Mouse (Mus musculus): ENCODE data around the gene Camk1d. TPM values are rescaled to one million over a fixed set of nuclear protein-coding genes. Genes with fewer than 3 reads are reported as not detected.

The Camk1d gene
- polyA plus RNA-seq (2015; fragmentation: Nextera tagmentation; extraction: Ambion mirVana) = 2.4 and 3.0 TPM in 2 replicates

- under 1% methylated on average over 73 of the region's 80 CpGs for WGBS
- Histone ChIP-seq H3K27me3 (peaks cover 21% of the 10 kb centered on the region), H3K9ac (peak within 1 kb of the TSS; percentile 58), H3K27ac (peak within 1 kb of the TSS; percentile 49), H3K4me1 (replicated peaks) (peaks cover 15% of the 10 kb centered on the region), H3K36me3 (no peaks in the 10 kb centered on the region), H3K4me3 (peak within 1 kb of the TSS; percentile 74), H3K9me3 (replicated peaks) (no peaks in the 10 kb centered on the region), H3K4me2 (peak within 1 kb of the TSS; percentile 100)
- ATAC-seq (replicated peaks; ENCODE audit: insufficient number of reproducible peaks, insufficient read depth, low FRiP score, low read depth) = peak; percentile 76
Observed at GRCm38 (mm10) chr2:5714211-5715053, at the start of gene Camk1d. Gene Camk1d (minus strand): TSS chr2:5714515.

- Histone ChIP-seq H3K4me3 (no peak overlapping the region), H3K27ac (no peak overlapping the region), H3K9ac (no peak overlapping the region), H3K36me3 (no peaks in the 10 kb centered on the region), H3K4me1 (replicated peaks) (no peaks in the 10 kb centered on the region), H3K4me2 (no peak overlapping the region), H3K27me3 (no peaks in the 10 kb centered on the region), H3K9me3 (replicated peaks) (no peaks in the 10 kb centered on the region; the same call in 1 of the 2 replicates)
- 87% methylated on average over 3 of the region's 3 CpGs for WGBS
- ATAC-seq (replicated peaks; ENCODE audit: insufficient number of reproducible peaks, insufficient read depth, low FRiP score, low read depth) = no peak
Observed at GRCm38 (mm10) chr2:5762031-5762430, 47.7 kb upstream of the Camk1d start.

- WGBS = 89% methylated on average over 8 of the region's 8 CpGs
- ATAC-seq (replicated peaks; ENCODE audit: insufficient number of reproducible peaks, insufficient read depth, low FRiP score, low read depth) = no peak
- no peak overlapping the region for H3K27ac ChIP-seq
Observed at GRCm38 (mm10) chr2:5760479-5761008, 46.2 kb upstream of the Camk1d start.

GRCm38 (mm10) chr2:5758569-5758968 lies 44.3 kb upstream of the Camk1d start:
- H3K4me2 ChIP-seq = no peak overlapping the region
- no peak overlapping the region for H3K4me3 ChIP-seq
- no peak overlapping the region for H3K27ac ChIP-seq
- H3K9ac ChIP-seq = no peak overlapping the region
- no peaks in the 10 kb centered on the region for H3K36me3 ChIP-seq
- WGBS = 83% methylated on average over 2 of the region's 2 CpGs
- ATAC-seq (replicated peaks; ENCODE audit: insufficient number of reproducible peaks, insufficient read depth, low FRiP score, low read depth) = no peak
- H3K27me3 ChIP-seq = no peaks in the 10 kb centered on the region
- no peaks in the 10 kb centered on the region for H3K4me1 ChIP-seq (replicated peaks)
- H3K9me3 ChIP-seq (replicated peaks) = no peaks in the 10 kb centered on the region; the same call in 1 of the 2 replicates

More at GRCm38 (mm10) chr2:5760479-5761008, 46.2 kb upstream of the Camk1d start:
- Histone ChIP-seq H3K4me1 (replicated peaks) (no peaks in the 10 kb centered on the region), H3K9me3 (replicated peaks) (no peaks in the 10 kb centered on the region; the same call in 1 of the 2 replicates), H3K36me3 (no peaks in the 10 kb centered on the region), H3K4me2 (no peak overlapping the region), H3K4me3 (no peak overlapping the region), H3K9ac (no peak overlapping the region), H3K27me3 (no peaks in the 10 kb centered on the region)

- Histone ChIP-seq H3K9ac (no peak overlapping the region), H3K27me3 (no peaks in the 10 kb centered on the region), H3K9me3 (replicated peaks) (no peaks in the 10 kb centered on the region), H3K4me3 (no peak overlapping the region), H3K27ac (no peak overlapping the region), H3K4me2 (no peak overlapping the region), H3K36me3 (no peaks in the 10 kb centered on the region), H3K4me1 (replicated peaks) (no peaks in the 10 kb centered on the region)
- no peak for ATAC-seq (replicated peaks; ENCODE audit: insufficient number of reproducible peaks, insufficient read depth, low FRiP score, low read depth)
- WGBS = 86% methylated on average over 3 of the region's 3 CpGs
Observed at GRCm38 (mm10) chr2:5750872-5751271, 36.6 kb upstream of the Camk1d start.

GRCm38 (mm10) chr2:5749210-5749609 lies 34.9 kb upstream of the Camk1d start:
- Histone ChIP-seq H3K4me3 (no peak overlapping the region), H3K9ac (no peak overlapping the region), H3K9me3 (replicated peaks) (no peaks in the 10 kb centered on the region), H3K36me3 (no peaks in the 10 kb centered on the region), H3K4me1 (replicated peaks) (no peaks in the 10 kb centered on the region), H3K4me2 (no peak overlapping the region), H3K27me3 (no peaks in the 10 kb centered on the region), H3K27ac (no peak overlapping the region)
- 74% methylated on average over 6 of the region's 6 CpGs for WGBS
- no peak for ATAC-seq (replicated peaks; ENCODE audit: insufficient number of reproducible peaks, insufficient read depth, low FRiP score, low read depth)

GRCm38 (mm10) chr2:5747545-5748043 lies 33.3 kb upstream of the Camk1d start:
- H3K4me2 ChIP-seq = no peak overlapping the region
- H3K9me3 ChIP-seq (replicated peaks) = no peaks in the 10 kb centered on the region
- H3K4me1 ChIP-seq (replicated peaks) = no peaks in the 10 kb centered on the region
- no peak overlapping the region for H3K4me3 ChIP-seq
- no peak overlapping the region for H3K27ac ChIP-seq
- H3K36me3 ChIP-seq = no peaks in the 10 kb centered on the region
- WGBS = 73% methylated on average over 5 of the region's 5 CpGs
- no peak for ATAC-seq (replicated peaks; ENCODE audit: insufficient number of reproducible peaks, insufficient read depth, low FRiP score, low read depth)
- H3K9ac ChIP-seq = no peak overlapping the region
- H3K27me3 ChIP-seq = no peaks in the 10 kb centered on the region

GRCm38 (mm10) chr2:5746529-5746928 lies 32.2 kb upstream of the Camk1d start:
- no peak overlapping the region for H3K27ac ChIP-seq
- 67% methylated on average over 12 of the region's 12 CpGs for WGBS
- no peak overlapping the region for H3K4me3 ChIP-seq
- H3K36me3 ChIP-seq = no peaks in the 10 kb centered on the region
- no peak overlapping the region for H3K4me2 ChIP-seq
- no peaks in the 10 kb centered on the region for H3K4me1 ChIP-seq (replicated peaks)
- no peak overlapping the region for H3K9ac ChIP-seq
- no peaks in the 10 kb centered on the region for H3K9me3 ChIP-seq (replicated peaks)
- no peak for ATAC-seq (replicated peaks; ENCODE audit: insufficient number of reproducible peaks, insufficient read depth, low FRiP score, low read depth)
- H3K27me3 ChIP-seq = no peaks in the 10 kb centered on the region

- Histone ChIP-seq H3K27ac (no peak overlapping the region), H3K4me2 (no peak overlapping the region), H3K27me3 (no peaks in the 10 kb centered on the region), H3K9ac (no peak overlapping the region), H3K4me3 (no peak overlapping the region), H3K36me3 (no peaks in the 10 kb centered on the region), H3K4me1 (replicated peaks) (no peaks in the 10 kb centered on the region), H3K9me3 (replicated peaks) (no peaks in the 10 kb centered on the region)
- WGBS = 77% methylated on average over 8 of the region's 8 CpGs
- no peak for ATAC-seq (replicated peaks; ENCODE audit: insufficient number of reproducible peaks, insufficient read depth, low FRiP score, low read depth)
Observed at GRCm38 (mm10) chr2:5743886-5744285, 29.6 kb upstream of the Camk1d start.

GRCm38 (mm10) chr2:5740913-5741312 lies 26.6 kb upstream of the Camk1d start:
- Histone ChIP-seq H3K27ac (no peak overlapping the region), H3K9ac (no peak overlapping the region), H3K9me3 (replicated peaks) (no peaks in the 10 kb centered on the region), H3K4me2 (no peak overlapping the region), H3K36me3 (no peaks in the 10 kb centered on the region), H3K4me3 (no peak overlapping the region), H3K4me1 (replicated peaks) (no peaks in the 10 kb centered on the region), H3K27me3 (no peaks in the 10 kb centered on the region)
- no peak for ATAC-seq (replicated peaks; ENCODE audit: insufficient number of reproducible peaks, insufficient read depth, low FRiP score, low read depth)
- WGBS = 83% methylated on average over 1 of the region's 1 CpGs

GRCm38 (mm10) chr2:5735881-5736280 lies 21.6 kb upstream of the Camk1d start:
- Histone ChIP-seq H3K4me1 (replicated peaks) (no peaks in the 10 kb centered on the region), H3K4me3 (no peak overlapping the region)
- no peak for ATAC-seq (replicated peaks; ENCODE audit: insufficient number of reproducible peaks, insufficient read depth, low FRiP score, low read depth)

More at GRCm38 (mm10) chr2:5735881-5736280, 21.6 kb upstream of the Camk1d start:
- Histone ChIP-seq H3K4me2 (no peak overlapping the region), H3K27me3 (no peaks in the 10 kb centered on the region), H3K9me3 (replicated peaks) (no peaks in the 10 kb centered on the region), H3K36me3 (no peaks in the 10 kb centered on the region), H3K27ac (no peak overlapping the region), H3K9ac (no peak overlapping the region)
- WGBS = 32% methylated on average over 2 of the region's 2 CpGs

Measured in heart, embryonic 15.5 days (tissue).